Mouse (Mus musculus) left cerebral cortex, postnatal 25 days (tissue): ENCODE data around the gene Apom. TPM values are rescaled to one million over a fixed set of nuclear protein-coding genes. Genes with fewer than 3 reads are reported as not detected.
A peak's percentile ranks its signal among the peaks of the same experiment; 100 is the strongest.

Source experiments
- DNase-seq, 2 experiments: peaks; one replicate each; pipeline ENCODE4 v3.0.0; 2022; ENCODE audit warnings: low spot score in 2 of 2, mixed read lengths in 1 of 2
- intact Hi-C: fragments of 180-260 bp; cut with DNase I; formaldehyde crosslinking; loops from one replicate; pipeline ENCODE4 v1.15.1; 2025
- total RNA-seq, 2 experiments: library from RNA; stranded (reverse); gene quantifications; 2 replicates each; pipeline ENCODE4 v1.2.3; 2021

Apom gene
- total RNA-seq, 2 experiments from 2014 or later: not detected

DNA sequence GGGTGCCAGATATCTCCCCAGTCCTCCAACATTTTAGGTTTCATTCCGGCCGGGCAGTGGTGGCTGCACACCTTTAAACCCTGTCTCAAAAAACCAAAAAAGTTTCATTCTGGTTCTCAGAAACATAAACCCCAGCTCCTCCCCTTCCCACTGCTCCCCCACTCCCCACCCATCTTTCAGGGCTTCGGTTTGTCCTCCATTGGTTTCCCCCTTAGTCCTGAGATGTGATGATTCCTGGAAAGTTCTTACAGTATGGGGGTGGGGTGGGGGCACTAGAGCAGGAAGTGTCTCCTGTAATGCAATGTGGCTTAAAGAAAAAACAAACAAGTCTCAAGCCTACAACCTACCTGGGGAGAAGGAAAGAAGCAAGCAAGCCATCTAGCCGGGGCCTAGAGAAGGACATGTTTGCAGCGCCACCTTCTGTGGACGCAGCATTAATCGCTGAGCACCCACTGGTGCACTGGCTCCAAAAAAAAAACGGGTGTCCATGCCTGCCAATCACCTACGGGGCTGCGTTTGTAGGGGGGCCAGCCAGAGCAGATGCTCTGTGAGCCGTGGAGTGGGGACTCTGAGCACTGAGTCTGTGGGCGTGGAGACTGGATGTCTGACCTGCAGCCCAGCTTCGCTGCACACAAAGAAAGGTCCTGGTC is 26.0 kb downstream of the Apom start:
- intact Hi-C loops: loop anchor here (1.0 kb wide), 1 partner anchor 85 kb away; no protein-coding TSS in a partner anchor
- peak in 1 of 2 experiments; percentile 40 for DNase-seq

DNA sequence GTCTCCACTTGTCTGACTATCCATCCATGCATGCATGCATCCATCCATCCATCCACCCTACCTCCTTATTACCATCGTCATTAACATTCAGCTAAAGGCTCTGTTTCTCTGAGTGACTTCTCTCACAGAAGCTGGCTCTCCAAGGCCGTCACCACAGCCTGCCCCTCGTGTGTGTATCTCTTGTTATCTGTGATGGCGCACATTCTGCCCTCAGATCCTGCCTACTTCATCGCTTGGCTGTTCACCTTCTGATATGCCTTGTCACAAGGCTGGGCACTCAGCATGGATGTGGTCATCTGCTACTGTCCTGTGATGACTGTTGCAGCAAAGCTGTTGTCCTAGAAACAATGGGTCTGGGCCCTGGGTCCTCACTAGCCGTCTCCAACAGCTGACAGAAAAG is 27.1 kb downstream of the Apom start:
- no peak for DNase-seq
- intact Hi-C loops: no loop called here

DNA sequence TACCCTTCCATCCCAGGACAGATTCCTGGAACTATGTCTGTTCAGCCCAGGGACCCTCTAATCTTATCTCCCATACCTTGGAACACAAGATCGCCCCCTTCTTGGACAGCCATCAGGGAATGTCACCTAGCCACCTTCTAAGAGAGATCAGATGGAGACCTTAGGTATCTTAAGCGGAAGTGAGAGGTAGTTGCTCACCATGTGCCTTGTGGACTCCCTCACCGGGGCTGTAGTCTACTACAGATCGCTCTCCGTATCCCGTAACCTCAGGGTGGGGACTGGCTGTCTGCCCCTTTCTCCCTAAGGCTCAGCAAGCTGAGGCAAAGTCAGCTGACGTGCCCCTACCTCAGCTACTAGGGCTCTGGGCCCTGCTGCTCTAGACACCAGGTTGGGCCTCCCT is 27.8 kb downstream of the Apom start:
- intact Hi-C loops: no loop called here
- DNase-seq: no peak

DNA sequence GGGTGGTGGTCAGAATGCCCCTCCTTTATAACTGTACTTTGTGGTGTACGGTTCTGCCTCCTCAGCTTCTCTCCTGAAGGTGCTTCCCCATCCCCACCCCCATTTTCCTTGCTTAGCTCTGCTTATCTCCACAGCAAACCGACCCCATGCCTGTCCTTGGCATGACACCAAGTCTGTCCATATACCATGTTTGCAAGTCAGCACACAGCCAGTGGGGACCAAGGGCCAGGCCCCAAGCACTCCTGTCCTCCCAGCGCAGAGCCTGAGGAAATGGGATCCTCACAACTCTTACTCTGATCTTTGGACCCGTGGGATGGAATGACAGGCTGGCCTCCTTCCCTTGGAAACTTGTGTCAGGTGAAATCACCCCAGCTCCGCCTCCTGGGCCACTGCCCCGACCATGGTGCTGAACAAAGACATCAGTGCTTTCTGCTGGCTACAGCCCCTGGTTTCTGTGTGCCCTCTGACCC is 28.6 kb downstream of the Apom start:
- intact Hi-C loops: no loop called here

DNA sequence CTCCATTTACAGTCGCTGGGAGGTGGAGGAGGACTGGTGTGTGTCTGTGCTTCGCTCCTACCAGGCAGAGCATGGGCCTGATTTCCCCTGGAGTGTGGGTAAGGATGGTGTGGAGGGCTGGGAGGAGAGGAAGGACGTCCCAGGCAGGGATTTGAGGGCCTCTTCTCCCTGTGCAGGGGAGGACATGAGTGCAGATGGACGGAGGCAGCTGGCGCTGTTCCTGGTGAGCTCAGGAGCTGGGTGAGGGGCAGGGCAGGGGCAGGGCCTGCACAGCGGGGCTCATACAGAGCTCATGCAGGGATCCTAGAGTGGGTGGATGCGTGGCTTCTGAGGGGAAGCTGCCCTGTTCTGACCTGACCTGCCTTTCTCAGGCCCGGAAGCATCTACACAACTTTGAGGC is 29.6 kb downstream of the Apom start:
- intact Hi-C loops: no loop called here
- no peak for DNase-seq

More for the DNA sequence above, 28.6 kb downstream of the Apom start:
- no peak for DNase-seq

DNA sequence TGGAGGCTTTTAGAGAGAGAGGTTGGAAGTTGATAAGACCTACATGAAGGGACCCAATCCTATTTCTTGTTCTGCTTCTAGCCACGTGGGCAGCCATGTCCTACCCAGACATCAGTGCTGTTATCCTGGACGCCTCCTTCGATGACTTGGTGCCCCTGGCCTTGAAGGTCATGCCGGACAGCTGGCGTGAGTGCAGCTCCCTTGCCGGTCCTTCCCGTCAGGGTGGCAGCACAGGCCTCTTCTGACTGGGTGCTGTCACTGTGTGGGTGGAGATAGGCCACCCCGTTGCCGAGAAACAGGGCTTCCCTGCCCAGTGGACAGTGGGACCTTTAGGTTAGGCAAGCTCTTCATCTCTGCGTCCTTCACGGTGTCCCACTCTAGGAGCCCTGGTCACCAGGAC is 30.7 kb downstream of the Apom start:
- intact Hi-C loops: no loop called here
- DNase-seq: no peak

DNA sequence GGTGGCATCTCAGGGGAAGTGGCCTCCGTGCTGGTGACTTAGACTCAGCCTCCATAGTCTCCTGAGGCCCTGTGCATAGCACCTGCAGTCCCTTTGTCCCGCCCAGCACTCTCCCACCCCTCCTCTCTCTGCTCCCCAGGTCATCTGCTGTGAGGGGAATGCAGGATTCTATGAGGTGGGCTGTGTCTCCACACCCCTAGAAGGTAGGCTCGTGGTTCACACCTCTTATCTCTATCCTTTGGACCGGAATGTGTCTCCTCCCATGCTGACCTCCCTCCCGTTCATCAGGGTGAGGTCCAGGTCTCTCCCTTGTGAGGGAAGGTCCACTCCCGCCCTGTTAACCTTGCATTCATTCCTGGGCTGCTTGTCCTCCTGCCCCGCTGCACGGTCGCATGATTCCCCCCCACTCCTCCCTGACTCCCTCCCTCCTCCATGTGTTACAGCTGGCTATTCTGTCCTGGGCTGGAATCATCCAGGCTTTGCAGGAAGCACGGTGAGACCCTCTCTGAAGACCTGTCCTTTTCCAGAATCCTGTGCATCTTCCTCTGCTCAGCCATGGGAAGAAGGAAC is 31.6 kb downstream of the Apom start:
- DNase-seq: no peak

DNA sequence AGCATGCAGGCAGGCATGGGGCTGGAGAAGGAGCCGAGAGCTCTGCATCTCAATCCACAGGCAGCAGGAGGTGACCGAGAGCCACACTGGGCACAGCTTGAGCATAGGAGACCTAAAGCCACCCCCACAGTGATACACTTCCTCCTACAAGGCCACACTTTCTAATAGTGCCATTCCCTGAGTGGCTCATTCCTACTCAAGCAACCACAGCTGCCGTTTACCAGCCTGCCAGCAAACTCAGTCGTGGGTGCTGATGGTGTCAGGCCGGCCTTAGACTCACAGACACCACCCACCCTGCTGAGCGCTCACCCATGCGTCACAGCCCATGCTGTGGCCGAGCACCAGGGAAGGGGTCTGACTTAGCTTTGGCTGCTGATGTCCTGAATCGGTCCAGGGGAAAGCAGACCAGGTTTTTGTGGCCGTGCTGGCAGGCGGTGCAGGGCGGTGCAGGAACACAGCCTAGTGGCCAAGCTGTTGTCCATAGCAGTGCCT is 34.6 kb downstream of the Apom start:
- intact Hi-C loops: no loop called here
- DNase-seq: peak; percentile 41 to 82

More for the DNA sequence above, 31.6 kb downstream of the Apom start:
- intact Hi-C loops: no loop called here

DNA sequence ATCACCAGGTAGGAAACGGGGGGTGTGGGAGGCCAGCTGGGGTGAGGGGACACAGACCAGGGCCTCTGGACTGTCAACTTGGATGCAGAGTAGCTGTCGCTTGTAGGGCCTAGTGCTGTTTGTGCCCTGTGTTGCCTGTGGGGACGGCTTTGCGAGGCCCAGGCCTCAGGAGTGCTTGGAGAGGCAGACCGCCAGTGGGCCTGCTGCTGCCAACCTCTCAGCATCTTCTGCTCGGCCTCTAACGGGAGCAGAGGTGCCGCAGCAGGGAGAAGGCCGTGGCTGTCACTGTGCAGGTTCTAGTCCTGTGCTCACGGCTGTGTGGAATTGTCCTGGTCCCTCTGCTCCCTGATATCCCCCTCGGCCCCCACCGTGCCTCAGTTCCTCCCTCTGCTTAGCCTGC is 35.3 kb downstream of the Apom start:
- intact Hi-C loops: no loop called here

DNA sequence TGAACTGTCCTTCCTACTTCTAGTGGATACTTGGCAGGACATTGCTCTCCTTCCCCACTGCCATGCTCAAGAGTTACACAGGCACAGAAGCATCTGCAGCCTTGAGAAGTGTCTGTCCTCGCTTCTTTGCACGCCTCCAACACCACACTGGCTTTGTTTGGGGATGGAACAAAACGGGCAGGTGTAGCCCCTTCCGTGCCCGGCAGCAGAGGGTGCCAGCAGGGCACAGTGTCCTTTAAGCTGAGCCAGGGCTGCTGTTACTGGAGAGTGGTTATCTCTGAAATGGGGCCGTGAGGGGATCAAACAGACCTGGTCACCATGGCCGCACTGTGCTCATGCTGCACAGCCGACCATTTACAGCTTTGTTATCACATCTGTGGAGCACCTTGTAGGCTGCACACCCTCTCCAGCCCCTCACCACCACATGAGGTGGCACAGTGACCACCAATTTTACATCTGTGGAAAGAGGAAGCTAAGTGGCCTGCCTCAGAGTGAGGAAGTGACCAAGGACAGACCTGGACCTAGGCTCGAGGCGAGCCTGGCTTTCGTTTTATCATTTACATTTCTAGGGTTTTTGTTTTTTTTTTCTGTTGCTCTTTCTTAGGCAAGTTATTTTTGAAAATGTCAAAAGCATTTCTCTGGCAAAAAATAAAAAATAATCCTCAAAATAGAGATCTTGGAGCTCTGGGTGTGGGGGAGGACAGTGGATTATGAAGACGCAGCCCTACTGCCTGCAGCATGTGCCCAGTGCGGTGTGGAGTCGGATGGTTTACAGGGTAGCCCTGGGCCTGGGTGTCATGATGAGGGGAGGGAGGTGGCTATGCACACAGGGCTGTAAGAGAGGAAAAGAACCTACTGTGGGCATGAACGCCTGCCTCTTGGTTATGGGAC is 37.1 kb downstream of the Apom start:
- DNase-seq: peak in 1 of 2 experiments; percentile 63
- intact Hi-C loops: no loop called here

More for the DNA sequence above, 35.3 kb downstream of the Apom start:
- DNase-seq: no peak

DNA sequence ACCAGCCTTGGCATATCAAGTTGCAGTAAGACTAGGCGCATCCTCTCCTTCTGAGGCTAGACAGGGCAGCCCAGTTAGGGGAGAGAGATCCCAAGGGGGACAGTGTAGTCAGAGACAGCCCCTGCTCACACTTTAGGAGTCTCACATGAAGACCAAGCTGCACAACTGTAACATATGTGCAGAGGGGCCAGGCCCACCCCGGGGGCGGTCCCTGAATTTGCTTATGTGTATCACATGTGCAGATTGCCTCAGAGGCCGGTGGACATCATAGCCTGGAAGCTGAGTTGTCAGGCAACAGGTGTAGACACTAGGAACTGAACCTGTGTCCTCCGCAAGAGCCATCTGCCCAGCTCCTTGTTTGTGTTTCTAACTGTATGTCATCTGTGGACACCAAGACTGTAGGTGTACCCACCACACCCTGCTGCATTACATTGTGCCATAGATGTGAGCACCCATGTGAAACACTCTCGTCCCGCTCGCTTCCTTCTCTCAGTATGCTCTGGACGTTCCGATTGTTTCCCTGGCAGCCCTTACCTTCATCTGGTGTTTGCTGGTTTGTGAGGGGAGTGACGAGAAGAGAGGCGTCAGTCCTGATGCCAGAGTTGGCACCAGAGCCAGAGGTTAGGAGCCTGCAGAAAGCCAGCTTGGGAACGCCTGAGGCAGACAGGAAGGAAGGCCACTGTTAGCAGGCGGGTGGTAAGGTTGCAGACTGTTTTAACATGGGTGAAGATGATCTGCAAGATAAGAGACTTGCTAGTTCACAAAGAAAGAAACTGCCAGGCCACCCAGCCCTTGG is 39.2 kb downstream of the Apom start:
- no peak for DNase-seq
- intact Hi-C loops: no loop called here

DNA sequence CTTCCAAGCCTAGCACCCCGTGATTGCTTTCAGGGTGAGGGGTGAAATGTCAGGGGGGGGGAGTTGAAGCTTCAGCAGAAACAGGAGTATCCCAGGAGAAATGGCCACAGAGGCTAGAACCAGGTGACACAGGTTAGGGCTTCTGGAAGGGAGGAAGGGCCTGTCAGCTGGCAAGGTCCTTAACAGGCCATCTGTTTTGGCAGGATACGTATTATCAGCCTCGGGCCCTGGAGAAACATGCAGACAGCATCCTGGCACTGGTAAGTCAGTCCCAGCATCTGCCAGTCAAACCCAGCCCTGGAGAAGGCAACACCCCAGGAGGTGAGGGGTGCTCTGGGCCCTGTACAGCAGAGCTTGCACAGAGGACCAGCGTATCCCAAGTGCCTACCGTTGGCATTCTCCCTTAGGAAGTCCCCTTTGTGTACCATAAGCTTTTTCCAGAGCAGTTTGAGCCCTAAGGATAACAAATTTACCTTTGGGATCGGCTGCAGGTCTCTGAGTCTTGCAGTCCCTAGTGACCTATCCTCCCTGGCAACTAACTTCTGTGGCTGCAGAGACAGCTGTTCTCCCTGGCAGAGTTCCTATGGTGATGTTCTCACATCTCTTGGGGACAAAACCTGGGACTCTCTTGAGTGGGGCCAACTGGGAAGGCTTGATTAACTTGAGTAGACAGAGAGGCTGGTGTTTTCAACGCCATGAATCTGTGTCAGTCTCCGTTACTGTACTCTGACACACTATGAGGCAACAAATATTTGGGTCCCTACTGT is 41.5 kb downstream of the Apom start:
- no peak for DNase-seq
- intact Hi-C loops: no loop called here

DNA sequence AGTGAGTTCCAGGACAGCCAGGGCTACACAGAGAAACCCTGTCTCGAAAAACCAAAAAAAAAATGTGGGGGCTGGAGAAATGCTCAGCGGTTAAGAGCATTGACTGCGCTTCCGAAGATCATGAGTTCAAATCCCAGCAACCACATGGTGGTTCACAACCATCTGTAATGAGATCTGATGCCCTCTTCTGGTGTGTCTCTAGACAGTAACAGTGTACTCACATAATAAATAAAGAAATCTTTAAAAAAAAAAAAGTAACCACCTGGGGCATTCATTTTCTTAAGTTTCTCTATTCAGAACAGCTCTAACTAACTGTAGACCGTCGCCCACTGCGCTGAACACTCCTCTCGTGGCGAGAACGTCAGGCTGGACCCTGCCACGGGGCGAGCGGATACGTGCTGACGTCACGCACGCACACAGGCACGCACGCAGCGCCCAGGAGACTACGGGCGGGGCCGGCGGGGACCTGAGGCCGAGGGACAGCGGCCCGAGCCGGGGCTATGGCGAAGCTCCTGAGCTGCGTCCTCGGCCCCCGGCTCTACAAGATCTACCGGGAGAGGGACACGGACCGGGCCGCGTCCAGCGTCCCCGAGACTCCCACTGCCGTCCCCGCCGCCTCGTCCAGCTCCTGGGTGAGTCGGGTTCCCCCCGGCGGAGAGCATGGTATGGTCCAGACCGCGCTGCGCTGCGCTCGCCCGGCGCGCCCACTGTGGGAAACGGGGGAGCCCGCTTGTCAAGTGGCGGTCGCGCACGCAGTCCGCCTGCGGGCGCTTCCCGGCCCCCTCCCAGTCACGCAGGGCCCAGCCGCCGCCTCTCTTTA is 42.8 kb downstream of the Apom start, which contains the start of gene Abhd16a:
Gene Abhd16a (plus strand): TSS at position 439 of the 820 bp plus-strand sequence.
- intact Hi-C loops: no loop called here
- peak; percentile 97 to 98 for DNase-seq

DNA sequence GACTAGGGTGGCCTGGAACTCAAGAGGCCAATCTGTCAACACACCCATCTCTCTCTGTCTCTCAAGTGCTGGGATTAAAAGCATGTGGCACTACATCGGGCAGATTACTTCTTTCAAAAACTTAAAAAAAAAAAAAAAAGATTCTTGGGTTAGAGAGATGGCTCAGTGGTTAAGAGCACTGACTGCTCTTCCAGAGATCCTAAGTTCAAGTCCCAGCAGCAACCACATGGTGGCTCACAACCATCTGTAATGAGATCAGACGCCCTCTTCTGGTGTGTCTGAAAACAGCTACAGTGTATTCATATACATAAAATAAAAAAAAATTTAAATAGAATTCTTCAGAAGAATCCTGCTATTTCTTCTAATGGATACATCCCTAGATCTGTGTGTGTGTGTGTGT is 43.7 kb downstream of the Apom start:
- intact Hi-C loops: no loop called here
- no peak for DNase-seq

DNA sequence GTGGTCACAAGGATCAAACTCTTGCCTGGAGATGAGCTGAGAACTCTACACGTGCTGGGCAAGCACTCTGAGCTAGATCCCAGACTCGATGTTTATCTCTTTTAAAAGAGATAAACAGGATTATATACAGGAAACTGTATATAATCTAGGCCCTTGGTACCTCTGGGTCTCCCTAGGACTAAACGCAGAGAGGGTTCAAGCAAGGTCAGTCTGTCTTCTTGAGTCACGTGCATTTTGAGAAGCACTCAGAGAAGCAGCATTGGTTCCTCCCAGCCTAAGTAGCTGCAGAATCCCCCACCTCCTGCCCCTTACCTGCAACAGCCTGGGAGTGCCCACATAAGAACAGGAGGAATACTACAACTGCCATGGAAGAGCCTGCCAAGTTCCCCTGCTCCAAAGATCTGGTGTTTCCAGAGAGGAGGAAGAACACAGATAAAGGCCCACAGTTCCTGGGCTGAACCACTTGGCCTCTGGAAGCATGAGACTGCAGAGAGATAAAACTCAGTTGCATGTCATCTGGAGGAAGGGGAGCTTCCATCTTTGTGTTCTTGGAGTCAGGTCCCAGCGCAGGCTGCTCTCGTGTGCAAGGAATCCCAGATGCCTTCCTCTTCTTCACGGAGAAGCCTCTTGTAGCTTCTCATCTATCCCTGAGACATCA is 46.5 kb downstream of the Apom start, which contains the start of gene Ly6g6f:
Gene Ly6g6f (minus strand): TSS at position 403 of the 658 bp plus-strand sequence.
- intact Hi-C loops: no loop called here
- DNase-seq: no peak

DNA sequence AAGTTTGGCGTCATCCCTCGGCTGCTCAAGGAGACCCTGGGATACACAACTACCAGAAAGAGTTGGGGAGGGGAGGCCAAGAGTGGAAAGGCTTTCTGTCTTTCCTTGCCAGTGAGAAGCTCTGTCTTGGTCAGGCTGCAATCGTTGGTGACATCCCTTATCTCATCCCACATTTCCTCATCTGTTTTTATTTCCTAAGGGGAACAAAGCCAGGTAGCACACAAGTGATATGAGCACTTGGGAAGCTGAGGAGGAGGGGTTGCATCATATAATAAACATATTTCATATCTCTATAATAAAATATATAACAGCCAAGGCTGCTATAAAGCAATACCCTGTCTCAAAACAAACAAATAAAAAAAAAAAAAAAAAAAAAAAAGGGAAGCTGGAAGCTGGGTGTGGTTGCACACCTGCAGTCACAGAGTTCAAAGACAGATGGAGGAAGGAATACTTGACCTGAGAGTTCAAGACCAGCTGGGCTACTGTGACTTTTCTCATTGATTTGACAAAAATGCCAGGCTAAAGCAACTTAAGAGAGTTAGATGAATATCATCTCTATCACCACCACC is 47.8 kb downstream of the Apom start:
- no peak for DNase-seq
- intact Hi-C loops: no loop called here
